Mouse (Mus musculus): Measurements from ENCODE around the gene Tmprss11c.
"Not testable (repeated sequence)": the region's sequence is repeated elsewhere in the genome, so short reads cannot be mapped to it uniquely, and the experiment has no call there.

DNA sequence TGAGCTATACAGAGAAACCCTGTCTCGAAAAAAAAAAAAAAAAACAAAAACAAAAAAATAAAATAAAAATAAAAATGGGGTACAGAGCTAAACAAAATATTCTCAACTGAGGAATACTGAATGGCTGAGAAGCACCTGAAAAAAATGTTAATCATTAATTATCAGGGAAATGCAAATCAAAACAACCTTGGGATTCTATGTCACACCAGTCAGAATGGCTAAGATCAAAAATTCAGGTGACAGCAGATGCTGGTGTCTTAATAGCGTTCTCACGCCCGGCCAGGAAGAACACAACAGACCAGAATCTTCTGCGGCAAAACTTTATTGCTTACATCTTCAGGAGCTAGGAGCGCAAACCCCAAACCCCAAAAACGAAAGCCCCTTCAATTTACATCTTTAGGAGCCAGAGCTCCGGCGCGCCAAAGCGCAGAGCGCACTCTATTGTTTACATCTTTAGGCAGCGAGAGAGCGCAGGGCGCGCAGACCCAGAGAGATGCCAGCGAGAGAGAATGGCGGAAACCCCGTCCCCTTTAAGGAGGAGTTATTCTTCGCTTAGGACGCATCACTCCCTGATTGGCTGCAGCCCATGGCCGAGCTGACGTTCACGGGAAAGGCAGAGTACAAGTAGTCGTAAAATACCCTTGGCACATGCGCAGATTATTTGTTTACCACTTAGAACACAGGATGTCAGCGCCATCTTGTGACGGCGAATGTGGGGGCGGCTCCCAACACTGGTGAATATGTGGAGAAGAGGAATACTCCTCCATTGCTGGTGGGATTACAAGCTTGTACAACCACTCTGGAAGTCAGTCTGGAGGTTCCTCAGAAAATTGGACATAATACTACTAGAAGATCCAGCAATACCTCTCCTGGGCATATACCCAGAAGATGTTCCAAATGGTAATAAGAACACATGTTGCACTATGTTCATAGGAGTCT, 29.2 kb upstream of the Tmprss11c start:
- not testable (repeated sequence) for TF ChIP-seq USF1 (IDR thresholded peaks at IDR 0.05; ENCODE audit: low read depth); MYOG (IDR thresholded peaks at IDR 0.05; ENCODE audit: control insufficient read depth, extremely low read depth, insufficient read length)
